Mouse (Mus musculus): Measurements from ENCODE around the gene Gna15. TPM values are rescaled to one million over a fixed set of nuclear protein-coding genes. Genes with fewer than 3 reads are reported as not detected.

The Gna15 gene
- 2.0 and 2.2 TPM in 2 replicates for polyA plus RNA-seq (2015; fragmentation: Nextera tagmentation; extraction: Ambion mirVana)

GRCm38 (mm10) chr10:81524051-81524605, at the start of gene Gna15:
Gene Gna15 (minus strand): TSS chr10:81524225.

GRCm38 (mm10) chr10:81559163-81559626, 35.2 kb upstream of the Gna15 start, which contains the start of gene Aes:
Gene Aes (plus strand): TSS chr10:81559488.

DNA sequence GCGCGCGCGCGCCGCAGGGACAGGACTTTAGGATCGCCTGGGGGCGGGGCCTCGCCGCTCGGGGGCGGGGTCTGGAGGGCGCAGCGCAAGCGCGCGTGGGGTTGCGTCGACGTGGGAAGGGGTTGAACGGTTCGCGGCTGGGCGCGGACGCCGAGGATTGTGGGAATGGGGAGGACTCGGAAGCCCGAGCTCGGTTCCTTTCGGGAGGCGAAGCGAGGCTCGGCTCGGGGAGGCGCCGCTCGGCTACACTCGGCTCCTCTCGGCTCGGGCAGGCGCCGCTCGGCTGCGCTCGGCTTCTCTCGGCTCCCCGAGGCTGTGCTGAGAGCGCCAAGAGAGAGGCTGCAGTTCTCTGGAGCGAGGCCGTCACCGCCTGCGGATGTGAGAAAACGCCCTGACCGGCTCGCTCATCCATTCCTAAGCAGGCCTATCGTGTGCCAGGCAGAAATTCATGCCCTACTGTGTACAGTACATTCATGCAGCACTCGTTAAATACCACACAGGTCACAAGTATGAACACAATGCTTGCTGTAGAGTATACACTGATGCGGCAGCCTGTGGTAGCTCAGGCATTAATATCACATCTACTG, 21.2 kb upstream of the Gna15 start, which contains the start of gene Gna11:
Gna11 (minus strand) TSS at position 30 of the 587 bp plus-strand sequence.

DNA sequence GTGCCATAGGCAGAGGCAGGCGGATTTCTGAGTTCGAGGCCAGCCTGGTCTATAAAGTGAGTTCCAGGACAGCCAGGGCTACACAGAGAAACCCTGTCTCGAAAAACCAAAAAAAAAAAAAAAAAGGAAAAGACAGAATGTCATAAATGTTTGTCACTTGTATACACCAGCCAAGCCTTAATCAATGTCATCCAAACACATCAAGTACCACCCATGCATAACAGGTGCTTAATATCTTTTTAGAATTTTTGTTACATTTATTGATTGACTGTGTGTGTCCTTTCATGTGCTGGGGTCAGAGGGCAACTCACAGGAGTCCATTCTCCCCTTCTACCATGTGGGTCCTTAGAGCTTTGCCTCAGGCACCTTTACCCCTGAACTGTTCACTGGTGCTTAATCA, 24.0 kb downstream of the Gna15 start, which contains the start of gene S1pr4:
S1pr4 (minus strand) TSS at position 101 of the 400 bp plus-strand sequence.

GRCm38 (mm10) chr10:81496264-81496901, 27.6 kb downstream of the Gna15 start, which contains the start of gene Ncln:
Gene Ncln (minus strand): TSS chr10:81496392.

DNA sequence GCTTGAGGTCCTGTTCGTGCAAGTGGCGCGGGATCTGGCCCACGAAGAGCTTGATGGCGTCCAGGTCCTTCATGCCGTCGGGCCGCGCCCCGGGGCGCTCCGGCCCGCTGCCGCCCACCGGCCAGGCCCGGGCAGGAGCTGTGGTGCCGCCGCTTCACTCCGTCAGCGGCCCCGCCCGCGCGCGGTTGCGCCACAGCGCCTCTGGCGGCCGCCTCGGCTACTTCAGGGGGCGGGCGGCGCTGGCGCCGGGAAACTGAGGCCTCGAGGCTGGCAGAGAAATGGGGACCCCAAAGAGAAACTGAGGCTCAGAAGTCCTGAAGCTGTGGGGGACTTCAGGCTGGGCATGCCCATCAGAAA, 41.5 kb downstream of the Gna15 start, which contains the start of gene Celf5:
Celf5 (minus strand) TSS at position 177 of the 357 bp plus-strand sequence.

DNA sequence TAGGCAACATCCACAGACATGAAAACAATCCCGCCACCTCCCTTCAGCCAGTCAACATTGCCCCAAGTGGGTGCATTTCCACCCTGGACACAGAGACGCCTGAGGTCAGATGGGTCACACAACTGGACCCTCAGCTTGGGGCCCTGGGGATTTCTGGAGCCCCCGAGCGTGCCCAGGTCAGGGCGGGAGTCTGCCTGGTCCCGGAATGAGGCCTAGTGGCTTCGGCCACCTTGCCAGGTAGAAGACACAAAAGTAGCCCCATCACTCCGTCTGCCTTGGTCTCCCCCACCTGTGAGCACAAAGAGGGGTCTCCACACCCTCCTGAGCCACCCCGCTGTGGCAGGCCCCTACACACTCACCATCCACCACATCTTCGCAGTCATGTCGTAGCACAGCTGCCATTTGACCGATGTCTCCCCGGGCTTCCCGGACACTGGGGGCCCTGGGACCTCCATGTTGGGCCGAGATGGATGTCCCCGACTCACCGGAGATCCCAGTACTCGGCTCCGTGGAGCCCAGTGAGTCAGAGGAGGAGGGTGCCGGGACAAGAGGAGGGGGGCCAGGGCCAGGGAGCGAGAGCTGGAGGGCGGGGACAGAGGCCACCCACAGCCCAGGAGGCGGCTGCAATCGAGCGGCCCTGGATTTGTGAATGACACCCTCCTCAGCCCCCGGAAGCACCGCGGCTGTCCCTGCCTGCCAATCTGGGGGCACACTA, 68.7 kb downstream of the Gna15 start, which contains the start of gene Nfic:
Nfic (minus strand) TSS at position 455 of the 715 bp plus-strand sequence.

Small RNA genes within 50 kb of the gene (microRNA-seq; reads per million reads assigned to microRNA genes)
- not detected for gene Gm25595 (ENCODE audit: borderline replicate concordance, insufficient number of aligned reads)

Other genes with a start within 250 kb of the Gna15 start
- 0.76 and 1.2 TPM in 2 replicates for gene Tjp3, start 232.6 kb downstream of the Gna15 start, polyA plus RNA-seq (2015; fragmentation: Nextera tagmentation; extraction: Ambion mirVana)
- gene Pip5k1c, start 231.3 kb downstream of the Gna15 start, polyA plus RNA-seq (2015; fragmentation: Nextera tagmentation; extraction: Ambion mirVana) = 29.5 and 37.8 TPM in 2 replicates
- gene Cactin, start 203.1 kb downstream of the Gna15 start, polyA plus RNA-seq (2015; fragmentation: Nextera tagmentation; extraction: Ambion mirVana) = 17.8 and 25.6 TPM in 2 replicates
- 28.4 and 31.0 TPM in 2 replicates for gene Tbxa2r, start 195.5 kb downstream of the Gna15 start, polyA plus RNA-seq (2015; fragmentation: Nextera tagmentation; extraction: Ambion mirVana)
- gene Gipc3, start 181.0 kb downstream of the Gna15 start, polyA plus RNA-seq (2015; fragmentation: Nextera tagmentation; extraction: Ambion mirVana) = 0.11 and 0.12 TPM in 2 replicates
- gene Hmg20b, start 173.7 kb downstream of the Gna15 start, polyA plus RNA-seq (2015; fragmentation: Nextera tagmentation; extraction: Ambion mirVana) = 59.6 and 78.9 TPM in 2 replicates
- 8.9 and 10.3 TPM in 2 replicates for gene Mfsd12, start 166.7 kb downstream of the Gna15 start, polyA plus RNA-seq (2015; fragmentation: Nextera tagmentation; extraction: Ambion mirVana)
- gene 4930404N11Rik, start 158.4 kb downstream of the Gna15 start, polyA plus RNA-seq (2015; fragmentation: Nextera tagmentation; extraction: Ambion mirVana) = 0.95 and 2.1 TPM in 2 replicates
- gene Fzr1, start 145.7 kb downstream of the Gna15 start, polyA plus RNA-seq (2015; fragmentation: Nextera tagmentation; extraction: Ambion mirVana) = 42.1 and 63.2 TPM in 2 replicates
- 62.7 and 76.5 TPM in 2 replicates for gene Dohh, start 139.8 kb downstream of the Gna15 start, polyA plus RNA-seq (2015; fragmentation: Nextera tagmentation; extraction: Ambion mirVana)
- gene Gm48551, start 139.8 kb downstream of the Gna15 start, polyA plus RNA-seq (2015; fragmentation: Nextera tagmentation; extraction: Ambion mirVana) = 1.4 and 3.0 TPM in 2 replicates
- 0.77 and 1.2 TPM in 2 replicates for gene Gm48552, start 135.2 kb downstream of the Gna15 start, polyA plus RNA-seq (2015; fragmentation: Nextera tagmentation; extraction: Ambion mirVana)
- gene Smim24, start 131.2 kb downstream of the Gna15 start, polyA plus RNA-seq (2015; fragmentation: Nextera tagmentation; extraction: Ambion mirVana) = 3.3 and 8.2 TPM in 2 replicates
- gene Nfic, start 68.6 kb downstream of the Gna15 start, polyA plus RNA-seq (2015; fragmentation: Nextera tagmentation; extraction: Ambion mirVana) = 65.6 and 73.8 TPM in 2 replicates
- 1.6 and 6.1 TPM in 2 replicates for gene Celf5, start 41.5 kb downstream of the Gna15 start, polyA plus RNA-seq (2015; fragmentation: Nextera tagmentation; extraction: Ambion mirVana)
- gene Ncln, start 27.8 kb downstream of the Gna15 start, polyA plus RNA-seq (2015; fragmentation: Nextera tagmentation; extraction: Ambion mirVana) = 42.4 and 49.4 TPM in 2 replicates
- gene S1pr4, start 24.1 kb downstream of the Gna15 start, polyA plus RNA-seq (2015; fragmentation: Nextera tagmentation; extraction: Ambion mirVana) = 1.2 and 1.8 TPM in 2 replicates
- 61.6 and 64.5 TPM in 2 replicates for gene Gna11, start 21.0 kb upstream of the Gna15 start, polyA plus RNA-seq (2015; fragmentation: Nextera tagmentation; extraction: Ambion mirVana)
- gene Aes, start 35.3 kb upstream of the Gna15 start, polyA plus RNA-seq (2015; fragmentation: Nextera tagmentation; extraction: Ambion mirVana) = 477 and 665 TPM in 2 replicates
- gene Tle2, start 50.3 kb upstream of the Gna15 start, polyA plus RNA-seq (2015; fragmentation: Nextera tagmentation; extraction: Ambion mirVana) = 6.8 and 10.0 TPM in 2 replicates
- 14.5 and 17.4 TPM in 2 replicates for gene Tle6, start 76.8 kb upstream of the Gna15 start, polyA plus RNA-seq (2015; fragmentation: Nextera tagmentation; extraction: Ambion mirVana)
- gene BC025920, start 82.0 kb upstream of the Gna15 start, polyA plus RNA-seq (2015; fragmentation: Nextera tagmentation; extraction: Ambion mirVana) = 0.46 and 0.72 TPM in 2 replicates
- 15.8 and 23.5 TPM in 2 replicates for gene Sirt6, start 103.6 kb upstream of the Gna15 start, polyA plus RNA-seq (2015; fragmentation: Nextera tagmentation; extraction: Ambion mirVana)
- gene Ankrd24, start 104.3 kb upstream of the Gna15 start, polyA plus RNA-seq (2015; fragmentation: Nextera tagmentation; extraction: Ambion mirVana) = 11.6 and 13.9 TPM in 2 replicates
- 3.2 and 3.6 TPM in 2 replicates for gene Gm10778, start 124.8 kb upstream of the Gna15 start, polyA plus RNA-seq (2015; fragmentation: Nextera tagmentation; extraction: Ambion mirVana)
- gene Zfp433, start 180.6 kb upstream of the Gna15 start, polyA plus RNA-seq (2015; fragmentation: Nextera tagmentation; extraction: Ambion mirVana) = 12.7 and 14.5 TPM in 2 replicates
- 5.0 and 7.5 TPM in 2 replicates for gene Gm3055, start 246.9 kb upstream of the Gna15 start, polyA plus RNA-seq (2015; fragmentation: Nextera tagmentation; extraction: Ambion mirVana)